Comparison of ENCODE assay signal across 8 mouse cellular contexts in genomic region chr2:31458989-31459936, GRCm38 (mm10). TPM values are rescaled to one million over a fixed set of nuclear protein-coding genes. Genes with fewer than 3 reads are reported as not detected.
DNase-seq lines count a peak whose midpoint lies in the region; ATAC-seq and TF ChIP-seq lines count a peak whose summit lies in the region.

No protein-coding gene starts in this region.

- ATAC-seq in forebrain, embryonic 11.5 days (replicated peaks; ENCODE audit: low FRiP score) = no peak
- ATAC-seq in limb, embryonic 13.5 days (ENCODE audit: low FRiP score, low read depth) = no peak
- peak; percentile 84 for ATAC-seq in stomach, embryonic 15.5 days (ENCODE audit: insufficient read depth, low FRiP score, low read depth)
- no peak for ATAC-seq in frontal cortex, adult (ENCODE audit: low TSS enrichment)

- DNase-seq in spleen, adult 2 months (ENCODE audit: low read depth in 1 of 2, low spot score in 2 of 2) = no peak
- DNase-seq in spleen, postnatal 4 days (ENCODE audit: low spot score in 2 of 2) = no peak
- DNase-seq in forebrain, embryonic 11.5 days (ENCODE audit: low spot score) = peak; percentile 48
- DNase-seq in adrenal gland, adult 18-20 months (ENCODE audit: low spot score in 2 of 2) = no peak
- no peak for DNase-seq in layer of hippocampus, postnatal 14 days (ENCODE audit: low spot score in 2 of 2)

- no peak overlapping the region for H3K27ac ChIP-seq in spleen, adult 2 months (ENCODE audit: insufficient read depth, low read length)
- H3K27ac ChIP-seq in forebrain, embryonic 11.5 days (ENCODE audit: low read depth, low read length) = no peak overlapping the region
- no peak overlapping the region for H3K27ac ChIP-seq in limb, embryonic 13.5 days
- peak overlapping the region; percentile 92 for H3K27ac ChIP-seq in stomach, embryonic 15.5 days

- TF ChIP-seq CTCF in spleen, adult 2 months (IDR thresholded peaks at IDR 0.05; ENCODE audit: extremely low read depth, insufficient read depth, insufficient read length, insufficient replicate concordance) = no peak

- no peaks in the 10 kb centered on the region for H3K9me3 ChIP-seq in forebrain, embryonic 11.5 days (ENCODE audit: control insufficient read depth, low read length)
- no peaks in the 10 kb centered on the region for H3K9me3 ChIP-seq in limb, embryonic 13.5 days
- H3K9me3 ChIP-seq in stomach, embryonic 15.5 days = no peaks in the 10 kb centered on the region

- no peak overlapping the region for H3K9ac ChIP-seq in forebrain, embryonic 11.5 days (ENCODE audit: low read length)
- H3K9ac ChIP-seq in limb, embryonic 13.5 days = no peak overlapping the region; the same call in 1 of the 2 replicates
- no peak overlapping the region for H3K9ac ChIP-seq in stomach, embryonic 15.5 days

- peak overlapping the region; percentile 62; the same call in 1 of the 2 replicates for H3K4me2 ChIP-seq in forebrain, embryonic 11.5 days (ENCODE audit: low read depth, low read length, severe bottlenecking)
- peak overlapping the region; percentile 79 for H3K4me2 ChIP-seq in limb, embryonic 13.5 days (replicated peaks)
- H3K4me2 ChIP-seq in stomach, embryonic 15.5 days = peak overlapping the region; percentile 88

- no peaks in the 10 kb centered on the region for H3K27me3 ChIP-seq in spleen, adult 2 months (ENCODE audit: control insufficient read depth, insufficient read depth, low read length)
- peaks cover 15% of the 10 kb centered on the region for H3K27me3 ChIP-seq in forebrain, embryonic 11.5 days (ENCODE audit: control insufficient read depth, insufficient read depth, low read length)
- H3K27me3 ChIP-seq in limb, embryonic 13.5 days = peaks cover 51% of the 10 kb centered on the region
- H3K27me3 ChIP-seq in stomach, embryonic 15.5 days (replicated peaks) = 0 out of 2 replicates have a peak, but pooled peaks cover 8% of the 10 kb centered on the region

- peak overlapping the region; percentile 45; the same call in 1 of the 2 replicates for H3K4me3 ChIP-seq in spleen, adult 2 months (ENCODE audit: extremely low read depth, insufficient read depth, insufficient read length)
- H3K4me3 ChIP-seq in forebrain, embryonic 11.5 days (ENCODE audit: low read depth, low read length) = no peak overlapping the region
- H3K4me3 ChIP-seq in limb, embryonic 13.5 days = peak overlapping the region; percentile 46
- H3K4me3 ChIP-seq in stomach, embryonic 15.5 days (replicated peaks) = peak overlapping the region; percentile 43

- no peak for TF ChIP-seq POLR2A in spleen, adult 2 months (IDR thresholded peaks at IDR 0.05; ENCODE audit: low read depth, low read length)

- peaks cover 17% of the 10 kb centered on the region; the same call in 1 of the 2 replicates for H3K4me1 ChIP-seq in spleen, adult 2 months (ENCODE audit: control insufficient read depth, insufficient read depth, insufficient read length)
- H3K4me1 ChIP-seq in forebrain, embryonic 11.5 days (replicated peaks; ENCODE audit: control insufficient read depth, insufficient read depth, low read length) = 0 out of 2 replicates have a peak, but pooled peaks cover 2% of the 10 kb centered on the region
- H3K4me1 ChIP-seq in limb, embryonic 13.5 days = peaks cover 28% of the 10 kb centered on the region
- peaks cover 21% of the 10 kb centered on the region for H3K4me1 ChIP-seq in stomach, embryonic 15.5 days

- H3K36me3 ChIP-seq in spleen, adult 2 months (ENCODE audit: control insufficient read depth, insufficient read depth, low read length) = no peaks in the 10 kb centered on the region
- no peaks in the 10 kb centered on the region for H3K36me3 ChIP-seq in forebrain, embryonic 11.5 days (ENCODE audit: control insufficient read depth, insufficient read depth, low read length)
- no peaks in the 10 kb centered on the region for H3K36me3 ChIP-seq in limb, embryonic 13.5 days
- no peaks in the 10 kb centered on the region for H3K36me3 ChIP-seq in stomach, embryonic 15.5 days

- 24% methylated on average over 14 of the region's 16 CpGs for WGBS in spleen, adult 2 months
- WGBS in forebrain, embryonic 11.5 days = 40% methylated on average over 16 of the region's 16 CpGs
- WGBS in limb, embryonic 13.5 days = 35% methylated on average over 15 of the region's 16 CpGs
- 33% methylated on average over 16 of the region's 16 CpGs for WGBS in stomach, embryonic 15.5 days

RNA-seq across cellular contexts. Expression of gene Ass1, which starts 10.7 kb away (rescaled TPM):
- polyA plus RNA-seq in spleen, adult 2 months (2012; rRNA removed) = 17.5 and 18.9 TPM in 2 replicates
- polyA plus RNA-seq in forebrain, embryonic 11.5 days (2014; fragmentation: Nextera tagmentation; extraction: Ambion mirVana) = 3.3 and 6.8 TPM in 2 replicates
- polyA plus RNA-seq in limb, embryonic 13.5 days (2015; fragmentation: Nextera tagmentation; extraction: Ambion mirVana) = 9.7 and 10.9 TPM in 2 replicates
- 153 and 178 TPM in 2 replicates for polyA plus RNA-seq in stomach, embryonic 15.5 days (2015; fragmentation: Nextera tagmentation; extraction: Ambion mirVana)
- total RNA-seq in adrenal gland, adult 18-20 months (2021) = 10 to 100 TPM; 25.0 to 30.6 TPM
- 10 to 100 TPM in 1 of 2 experiments, 1 to 10 TPM in 1; 9.8 to 10.0 TPM for total RNA-seq in layer of hippocampus, postnatal 14 days (2021)
